Mouse (Mus musculus) liver, embryonic 11.5 days (tissue): ENCODE data around the gene Col6a3. TPM values are rescaled to one million over a fixed set of nuclear protein-coding genes. Genes with fewer than 3 reads are reported as not detected.

Source experiments
- ATAC-seq: fragments of 200-750 bp; cut with Nextera tagmentation; replicated peaks from 2 replicates; pipeline ENCODE4 v1.8.0; 2017; ENCODE audit warnings: moderate number of reproducible peaks, mild to moderate bottlenecking, moderate TSS enrichment, moderate library complexity; ENCODE audit not compliant: low FRiP score
- DNase-seq: peaks from one replicate; pipeline ENCODE4 v3.0.0-alpha.2; 2017; ENCODE audit warnings: low spot score
- H3K27ac ChIP-seq: fragments of 300-500 bp; sonication (generic); 2 replicates; pipeline ENCODE4 v1.5.1; 2014; ENCODE audit warnings: mild to moderate bottlenecking, low read depth, low read length, control low read depth
- H3K27me3 ChIP-seq: fragments of 300-500 bp; sonication (generic); replicated peaks from 2 replicates; pipeline ENCODE4 v1.6.1; 2014; ENCODE audit warnings: low read length, mixed read lengths; ENCODE audit not compliant: control insufficient read depth, insufficient read depth
- H3K36me3 ChIP-seq: fragments of 300-500 bp; sonication (generic); 2 replicates; pipeline ENCODE4 v1.6.1; 2014; ENCODE audit warnings: mild to moderate bottlenecking, low read length, moderate library complexity, mixed read lengths; ENCODE audit not compliant: control insufficient read depth, insufficient read depth
- H3K4me1 ChIP-seq: fragments of 300-500 bp; sonication (generic); replicated peaks from 2 replicates; pipeline ENCODE4 v1.6.1; 2014; ENCODE audit warnings: low read length, mixed read lengths; ENCODE audit not compliant: control insufficient read depth, insufficient read depth
- H3K4me2 ChIP-seq: fragments of 300-500 bp; sonication (generic); 2 replicates; pipeline ENCODE4 v1.6.1; 2014; ENCODE audit warnings: mild to moderate bottlenecking, control low read depth, moderate library complexity
- H3K4me3 ChIP-seq: fragments of 300-500 bp; sonication (generic); 2 replicates; pipeline ENCODE4 v1.5.1; 2014; ENCODE audit warnings: low read depth, low read length, control low read depth
- H3K9ac ChIP-seq: fragments of 300-500 bp; sonication (generic); 2 replicates; pipeline ENCODE4 v1.6.1; 2014; ENCODE audit warnings: low read depth, low read length, control low read depth
- H3K9me3 ChIP-seq: fragments of 300-500 bp; sonication (generic); 2 replicates; pipeline ENCODE4 v1.6.1; 2016; ENCODE audit warnings: low read length, inconsistent platforms, mixed read lengths; ENCODE audit not compliant: control insufficient read depth
- WGBS: fragments of 180-500 bp; shearing (Covaris S2); extraction: QIAGEN DNeasy Blood & Tissue Kit; methylation state at CpG from one replicate; pipeline ENCODE4 v1.1.7; 2014; 5-methylcytosine and 5-hydroxymethylcytosine counted together
- polyA plus RNA-seq: library from polyadenylated mRNA; unstranded; fragments of >200 nt; fragmentation: Nextera tagmentation; extraction: Ambion mirVana; gene quantifications from 2 replicates; pipeline ENCODE4 v1.2.1, GENCODE M21; 2014

The Col6a3 gene
- polyA plus RNA-seq, 1 experiment from 2014 or later = 13.1 TPM

DNA sequence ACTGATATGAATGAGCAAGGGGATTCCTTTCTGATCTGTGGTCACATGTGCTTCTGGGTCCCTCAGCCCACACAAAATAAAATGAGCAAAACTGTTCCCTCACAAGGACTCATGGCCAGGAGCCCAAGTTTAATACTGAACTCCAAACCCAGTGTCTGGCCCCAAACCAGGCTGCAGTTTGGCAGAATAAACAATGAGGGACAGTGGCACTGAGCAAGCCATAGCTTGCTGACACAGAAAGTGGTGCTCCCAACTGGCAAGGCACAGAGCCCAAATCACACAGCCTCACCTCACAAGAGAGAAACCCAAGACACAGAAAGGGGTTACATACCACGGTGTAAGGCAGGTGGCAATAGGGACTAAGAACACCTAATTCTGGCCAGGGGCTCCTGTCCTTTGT lies 63.3 kb downstream of the Col6a3 start:
- Histone ChIP-seq H3K9me3 (no peaks in the 10 kb centered on the region), H3K4me2 (no peak overlapping the region), H3K27me3 (no peaks in the 10 kb centered on the region), H3K36me3 (no peaks in the 10 kb centered on the region), H3K4me3 (no peak overlapping the region), H3K27ac (no peak overlapping the region), H3K4me1 (no peaks in the 10 kb centered on the region), H3K9ac (no peak overlapping the region)
- DNase-seq = no peak
- ATAC-seq = no peak
- WGBS = 86% methylated on average over 1 of the region's 1 CpGs

- Histone ChIP-seq H3K4me2 (no peak overlapping the region), H3K27me3 (no peaks in the 10 kb centered on the region), H3K4me1 (no peaks in the 10 kb centered on the region), H3K9ac (no peak overlapping the region), H3K36me3 (no peaks in the 10 kb centered on the region), H3K4me3 (no peak overlapping the region), H3K27ac (no peak overlapping the region), H3K9me3 (no peaks in the 10 kb centered on the region)
- ATAC-seq = no peak
- DNase-seq = no peak
- 87% methylated on average over 7 of the region's 7 CpGs for WGBS
Measured at GRCm38 (mm10) chr1:90779072-90779471, 64.7 kb downstream of the Col6a3 start.

DNA sequence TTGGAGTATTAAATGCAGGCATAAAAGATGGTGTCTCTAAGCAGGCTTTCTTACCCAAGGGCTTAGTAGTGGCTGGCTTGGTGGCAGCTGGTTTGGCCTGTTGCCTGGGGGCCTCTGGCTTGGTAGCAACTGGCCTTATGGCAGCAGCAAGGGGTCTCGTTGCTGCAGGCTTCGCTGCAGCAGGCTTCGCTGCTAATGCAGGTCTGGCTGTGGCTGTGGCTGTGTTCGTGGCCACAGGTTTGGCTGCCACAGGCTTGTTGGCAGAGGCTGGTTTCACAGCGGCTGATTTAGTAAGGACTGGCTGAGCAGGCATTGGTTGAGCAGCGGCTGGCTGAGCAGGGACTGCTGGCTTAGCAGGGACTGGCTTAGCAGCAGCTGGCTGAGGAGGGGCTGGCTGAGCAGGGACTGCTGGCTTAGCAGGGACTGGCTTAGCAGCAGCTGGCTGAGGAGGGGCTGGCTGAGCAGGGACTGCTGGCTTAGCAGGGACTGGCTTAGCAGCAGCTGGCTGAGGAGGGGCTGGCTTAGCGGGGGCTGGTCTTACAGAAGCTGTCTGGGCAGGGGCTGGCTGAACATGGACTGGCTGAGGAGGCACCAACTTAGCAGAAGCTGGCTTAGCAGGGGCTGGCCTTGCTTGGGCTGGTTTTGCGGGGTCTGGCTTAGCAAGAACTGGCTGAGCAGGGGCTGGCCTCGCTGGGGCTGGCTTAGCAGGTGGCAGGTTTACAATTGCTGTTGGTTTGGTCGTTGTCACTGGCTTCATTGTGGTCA lies 68.1 kb downstream of the Col6a3 start:
- Histone ChIP-seq H3K4me2 (no peak overlapping the region), H3K36me3 (no peaks in the 10 kb centered on the region), H3K4me3 (no peak overlapping the region), H3K27me3 (no peaks in the 10 kb centered on the region), H3K4me1 (no peaks in the 10 kb centered on the region), H3K9ac (no peak overlapping the region), H3K27ac (no peak overlapping the region), H3K9me3 (no peaks in the 10 kb centered on the region)
- ATAC-seq (no peak), DNase-seq (no peak)
- 24% methylated on average over 10 of the region's 10 CpGs for WGBS

DNA sequence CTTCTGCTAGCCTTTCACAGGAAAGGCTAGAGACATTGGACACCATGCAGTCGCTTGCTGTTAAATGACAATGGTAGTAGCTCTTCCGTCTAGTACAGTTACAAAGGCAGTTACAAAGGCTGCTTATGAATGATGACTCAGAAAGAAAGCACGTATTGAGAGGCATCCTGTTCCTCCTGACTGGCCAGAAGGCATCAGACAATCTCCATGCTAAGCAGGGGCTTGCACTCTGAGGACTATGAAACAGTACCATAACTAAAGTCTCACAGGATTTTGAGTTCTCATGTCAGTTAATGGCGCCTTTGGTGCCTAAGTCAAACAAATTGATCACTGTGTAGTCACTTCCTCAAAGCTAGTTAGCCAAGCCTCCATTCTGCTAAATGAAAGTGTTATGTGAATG lies 72.6 kb downstream of the Col6a3 start:
- no peak for ATAC-seq
- H3K4me1 ChIP-seq = no peaks in the 10 kb centered on the region

GRCm38 (mm10) chr1:90770027-90770426 lies 73.7 kb downstream of the Col6a3 start:
- H3K9me3 ChIP-seq = no peaks in the 10 kb centered on the region
- no peaks in the 10 kb centered on the region for H3K36me3 ChIP-seq
- WGBS = 69% methylated on average over 7 of the region's 7 CpGs
- no peak overlapping the region for H3K9ac ChIP-seq
- H3K27ac ChIP-seq = no peak overlapping the region
- H3K27me3 ChIP-seq = no peaks in the 10 kb centered on the region
- ATAC-seq (no peak), DNase-seq (no peak)
- no peak overlapping the region for H3K4me3 ChIP-seq
- no peaks in the 10 kb centered on the region for H3K4me1 ChIP-seq
- H3K4me2 ChIP-seq = no peak overlapping the region

More for the DNA sequence above, 72.6 kb downstream of the Col6a3 start:
- Histone ChIP-seq H3K4me3 (no peak overlapping the region), H3K27ac (no peak overlapping the region), H3K9me3 (no peaks in the 10 kb centered on the region), H3K9ac (no peak overlapping the region), H3K36me3 (no peaks in the 10 kb centered on the region), H3K4me2 (no peak overlapping the region), H3K27me3 (no peaks in the 10 kb centered on the region)
- no peak for DNase-seq
- WGBS = 67% methylated on average over 4 of the region's 4 CpGs

- Histone ChIP-seq H3K27me3 (no peaks in the 10 kb centered on the region), H3K4me2 (no peak overlapping the region), H3K27ac (no peak overlapping the region), H3K4me1 (no peaks in the 10 kb centered on the region), H3K36me3 (no peaks in the 10 kb centered on the region), H3K4me3 (no peak overlapping the region), H3K9ac (no peak overlapping the region), H3K9me3 (no peaks in the 10 kb centered on the region)
- ATAC-seq (no peak), DNase-seq (no peak)
- whole genome bisulfite sequencing = 56% methylated on average over 7 of the region's 7 CpGs
Measured at GRCm38 (mm10) chr1:90769301-90769700, 74.5 kb downstream of the Col6a3 start.

- Histone ChIP-seq H3K9me3 (no peaks in the 10 kb centered on the region), H3K27me3 (no peaks in the 10 kb centered on the region), H3K4me1 (no peaks in the 10 kb centered on the region), H3K9ac (no peak overlapping the region), H3K4me2 (no peak overlapping the region), H3K4me3 (no peak overlapping the region), H3K27ac (no peak overlapping the region), H3K36me3 (no peaks in the 10 kb centered on the region)
- no peak for DNase-seq
- ATAC-seq = no peak
- WGBS = 62% methylated on average over 4 of the region's 4 CpGs
Measured at GRCm38 (mm10) chr1:90758091-90758673, 85.6 kb downstream of the Col6a3 start.

- 53% methylated on average over 17 of the region's 17 CpGs for WGBS
- Histone ChIP-seq H3K27ac (no peak overlapping the region), H3K9ac (no peak overlapping the region), H3K9me3 (no peaks in the 10 kb centered on the region), H3K27me3 (no peaks in the 10 kb centered on the region), H3K4me1 (no peaks in the 10 kb centered on the region), H3K4me2 (no peak overlapping the region), H3K36me3 (no peaks in the 10 kb centered on the region), H3K4me3 (no peak overlapping the region)
- no peak for DNase-seq
- no peak for ATAC-seq
Measured at GRCm38 (mm10) chr1:90753869-90754563, 89.8 kb downstream of the Col6a3 start.
